Mouse (Mus musculus) stomach, embryonic 15.5 days (tissue): ENCODE measurements at regions not wholly inside any gene's neighbourhood (a gene's known extent, or its start where the extent isn't known, plus 50 kb on each side); places are given as distances from the start of the nearest gene placed in this dataset.
A peak's percentile ranks its signal among the peaks of the same experiment; 100 is the strongest.

ENCODE experiments used
- ATAC-seq: fragments of 200-750 bp; cut with Nextera tagmentation; 2 replicates; pipeline ENCODE4 v1.8.0; 2017; ENCODE audit warnings: low read depth, moderate number of reproducible peaks, moderate TSS enrichment; ENCODE audit not compliant: insufficient read depth, low FRiP score
- H3K27ac ChIP-seq: fragments of 300-500 bp; sonication (generic); 2 replicates; pipeline ENCODE4 v1.5.1; 2015; ENCODE audit warnings: mild to moderate bottlenecking, inconsistent platforms
- H3K27me3 ChIP-seq: fragments of 300-500 bp; sonication (generic); replicated peaks from 2 replicates; pipeline ENCODE4 v1.6.1; 2015; ENCODE audit warnings: inconsistent platforms
- H3K36me3 ChIP-seq: fragments of 300-500 bp; sonication (generic); 2 replicates; pipeline ENCODE4 v1.6.1; 2015; ENCODE audit warnings: inconsistent platforms
- H3K4me1 ChIP-seq: fragments of 300-500 bp; sonication (generic); 2 replicates; pipeline ENCODE4 v1.6.1; 2015; ENCODE audit warnings: inconsistent platforms
- H3K4me2 ChIP-seq: fragments of 300-500 bp; sonication (generic); 2 replicates; pipeline ENCODE4 v1.6.1; 2015; ENCODE audit warnings: mild to moderate bottlenecking, inconsistent platforms
- H3K4me3 ChIP-seq: fragments of 300-500 bp; sonication (generic); replicated peaks from 2 replicates; pipeline ENCODE4 v1.5.1; 2015; ENCODE audit warnings: inconsistent platforms
- H3K9ac ChIP-seq: fragments of 300-500 bp; sonication (generic); 2 replicates; pipeline ENCODE4 v1.6.1; 2015; ENCODE audit warnings: inconsistent platforms
- H3K9me3 ChIP-seq: fragments of 300-500 bp; sonication (generic); 2 replicates; pipeline ENCODE4 v1.6.1; 2016; ENCODE audit warnings: inconsistent platforms
- whole genome bisulfite sequencing: fragments of 180-500 bp; shearing (Covaris S2); methylation state at CpG from one replicate; pipeline ENCODE4 v1.1.7; 2015; 5-methylcytosine and 5-hydroxymethylcytosine counted together

GRCm38 (mm10) chr2:46230791-46231450 lies 1113.7 kb upstream of the Zeb2 start:
- no peaks in the 10 kb centered on the region for H3K36me3 ChIP-seq
- H3K9ac ChIP-seq: no peak overlapping the region
- H3K27ac ChIP-seq: no peak overlapping the region
- H3K4me1 ChIP-seq: no peaks in the 10 kb centered on the region
- H3K4me2 ChIP-seq: no peak overlapping the region
- H3K27me3 ChIP-seq: no peaks in the 10 kb centered on the region
- WGBS: 65% methylated on average over 2 of the region's 2 CpGs
- ATAC-seq: no peak
- H3K9me3 ChIP-seq: no peaks in the 10 kb centered on the region
- no peak overlapping the region for H3K4me3 ChIP-seq

- H3K27ac ChIP-seq: no peak overlapping the region
- H3K9me3 ChIP-seq: no peaks in the 10 kb centered on the region
- no peaks in the 10 kb centered on the region for H3K36me3 ChIP-seq
- H3K4me2 ChIP-seq: no peak overlapping the region
- H3K4me1 ChIP-seq: no peaks in the 10 kb centered on the region
- H3K27me3 ChIP-seq: no peaks in the 10 kb centered on the region
- 91% methylated on average over 7 of the region's 7 CpGs for WGBS
- no peak overlapping the region for H3K9ac ChIP-seq
- H3K4me3 ChIP-seq: no peak overlapping the region
- ATAC-seq: no peak
Observed at GRCm38 (mm10) chr2:46218336-46218957, 1101.3 kb upstream of the Zeb2 start.

- H3K4me2 ChIP-seq: no peak overlapping the region
- no peak for ATAC-seq
- H3K4me1 ChIP-seq: no peaks in the 10 kb centered on the region
- 55% methylated on average over 1 of the region's 1 CpGs for WGBS
- H3K27ac ChIP-seq: no peak overlapping the region
- no peak overlapping the region for H3K4me3 ChIP-seq
- no peaks in the 10 kb centered on the region for H3K36me3 ChIP-seq
- H3K9ac ChIP-seq: no peak overlapping the region
- H3K27me3 ChIP-seq: no peaks in the 10 kb centered on the region
- H3K9me3 ChIP-seq: no peaks in the 10 kb centered on the region
Observed at GRCm38 (mm10) chr2:46199341-46199740, 1082.1 kb upstream of the Zeb2 start.

GRCm38 (mm10) chr2:46187265-46187888 lies 1070.2 kb upstream of the Zeb2 start:
- H3K4me1 ChIP-seq: no peaks in the 10 kb centered on the region
- no peaks in the 10 kb centered on the region for H3K9me3 ChIP-seq
- H3K27me3 ChIP-seq: no peaks in the 10 kb centered on the region
- H3K27ac ChIP-seq: no peak overlapping the region
- no peaks in the 10 kb centered on the region for H3K36me3 ChIP-seq
- no peak overlapping the region for H3K4me2 ChIP-seq
- no peak overlapping the region for H3K4me3 ChIP-seq
- ATAC-seq: peak; percentile 83
- H3K9ac ChIP-seq: no peak overlapping the region

- H3K36me3 ChIP-seq: no peaks in the 10 kb centered on the region
- 66% methylated on average over 2 of the region's 2 CpGs for WGBS
- H3K9ac ChIP-seq: no peak overlapping the region
- H3K27ac ChIP-seq: no peak overlapping the region
- no peak for ATAC-seq
- H3K27me3 ChIP-seq: no peaks in the 10 kb centered on the region
- no peaks in the 10 kb centered on the region for H3K4me1 ChIP-seq
- H3K4me3 ChIP-seq: no peak overlapping the region
- no peak overlapping the region for H3K4me2 ChIP-seq
- no peaks in the 10 kb centered on the region for H3K9me3 ChIP-seq
Observed at GRCm38 (mm10) chr2:46183241-46183640, 1066.0 kb upstream of the Zeb2 start.

- H3K4me2 ChIP-seq: no peak overlapping the region
- no peaks in the 10 kb centered on the region for H3K9me3 ChIP-seq
- no peaks in the 10 kb centered on the region for H3K36me3 ChIP-seq
- no peak for ATAC-seq
- no peaks in the 10 kb centered on the region for H3K27me3 ChIP-seq
- no peak overlapping the region for H3K4me3 ChIP-seq
- no peak overlapping the region for H3K27ac ChIP-seq
- WGBS: 51% methylated on average over 4 of the region's 4 CpGs
- no peak overlapping the region for H3K9ac ChIP-seq
- no peaks in the 10 kb centered on the region for H3K4me1 ChIP-seq
Observed at GRCm38 (mm10) chr2:46179741-46180140, 1062.5 kb upstream of the Zeb2 start.

- H3K4me2 ChIP-seq: no peak overlapping the region
- H3K36me3 ChIP-seq: no peaks in the 10 kb centered on the region
- H3K4me3 ChIP-seq: no peak overlapping the region
- H3K27me3 ChIP-seq: no peaks in the 10 kb centered on the region
- 53% methylated on average over 1 of the region's 1 CpGs for WGBS
- H3K4me1 ChIP-seq: no peaks in the 10 kb centered on the region
- no peaks in the 10 kb centered on the region for H3K9me3 ChIP-seq
- H3K9ac ChIP-seq: no peak overlapping the region
- H3K27ac ChIP-seq: no peak overlapping the region
- ATAC-seq: no peak
Observed at GRCm38 (mm10) chr2:46168488-46168887, 1051.3 kb upstream of the Zeb2 start.

GRCm38 (mm10) chr2:46149848-46150247 lies 1032.7 kb upstream of the Zeb2 start:
- Histone ChIP-seq H3K27me3 (no peaks in the 10 kb centered on the region), H3K9ac (no peak overlapping the region), H3K4me1 (no peaks in the 10 kb centered on the region), H3K27ac (no peak overlapping the region), H3K9me3 (no peaks in the 10 kb centered on the region), H3K36me3 (no peaks in the 10 kb centered on the region), H3K4me2 (no peak overlapping the region), H3K4me3 (no peak overlapping the region)
- WGBS: 84% methylated on average over 3 of the region's 3 CpGs
- no peak for ATAC-seq

GRCm38 (mm10) chr2:46119871-46120270 lies 1002.7 kb upstream of the Zeb2 start:
- Histone ChIP-seq H3K4me2 (no peak overlapping the region), H3K27me3 (no peaks in the 10 kb centered on the region), H3K9me3 (no peaks in the 10 kb centered on the region), H3K4me1 (no peaks in the 10 kb centered on the region), H3K4me3 (no peak overlapping the region), H3K27ac (no peak overlapping the region), H3K9ac (no peak overlapping the region), H3K36me3 (no peaks in the 10 kb centered on the region)
- ATAC-seq: no peak
- 43% methylated on average over 3 of the region's 3 CpGs for whole genome bisulfite sequencing

- ATAC-seq: no peak
- H3K9me3 ChIP-seq: no peaks in the 10 kb centered on the region
- no peak overlapping the region for H3K4me3 ChIP-seq
- no peaks in the 10 kb centered on the region for H3K4me1 ChIP-seq
- no peaks in the 10 kb centered on the region for H3K36me3 ChIP-seq
- no peak overlapping the region for H3K4me2 ChIP-seq
- no peaks in the 10 kb centered on the region for H3K27me3 ChIP-seq
- H3K9ac ChIP-seq: no peak overlapping the region
- H3K27ac ChIP-seq: no peak overlapping the region
Observed at GRCm38 (mm10) chr2:46106991-46107390, 989.8 kb upstream of the Zeb2 start.

GRCm38 (mm10) chr2:46065034-46065802 lies 948.0 kb upstream of the Zeb2 start:
- Histone ChIP-seq H3K9me3 (no peaks in the 10 kb centered on the region), H3K4me3 (no peak overlapping the region), H3K9ac (no peak overlapping the region), H3K4me2 (no peak overlapping the region), H3K36me3 (no peaks in the 10 kb centered on the region), H3K27me3 (no peaks in the 10 kb centered on the region), H3K4me1 (no peaks in the 10 kb centered on the region), H3K27ac (no peak overlapping the region)
- 69% methylated on average over 7 of the region's 7 CpGs for WGBS
- no peak for ATAC-seq

GRCm38 (mm10) chr2:46055729-46056128 lies 938.5 kb upstream of the Zeb2 start:
- no peaks in the 10 kb centered on the region for H3K9me3 ChIP-seq
- no peaks in the 10 kb centered on the region for H3K4me1 ChIP-seq
- no peaks in the 10 kb centered on the region for H3K27me3 ChIP-seq
- H3K9ac ChIP-seq: no peak overlapping the region
- 76% methylated on average over 8 of the region's 8 CpGs for WGBS
- no peak overlapping the region for H3K4me3 ChIP-seq
- no peak overlapping the region for H3K27ac ChIP-seq
- ATAC-seq: no peak
- no peak overlapping the region for H3K4me2 ChIP-seq
- no peaks in the 10 kb centered on the region for H3K36me3 ChIP-seq
